17 mouse cellular contexts compared by ENCODE assay signal in the genomic region with DNA sequence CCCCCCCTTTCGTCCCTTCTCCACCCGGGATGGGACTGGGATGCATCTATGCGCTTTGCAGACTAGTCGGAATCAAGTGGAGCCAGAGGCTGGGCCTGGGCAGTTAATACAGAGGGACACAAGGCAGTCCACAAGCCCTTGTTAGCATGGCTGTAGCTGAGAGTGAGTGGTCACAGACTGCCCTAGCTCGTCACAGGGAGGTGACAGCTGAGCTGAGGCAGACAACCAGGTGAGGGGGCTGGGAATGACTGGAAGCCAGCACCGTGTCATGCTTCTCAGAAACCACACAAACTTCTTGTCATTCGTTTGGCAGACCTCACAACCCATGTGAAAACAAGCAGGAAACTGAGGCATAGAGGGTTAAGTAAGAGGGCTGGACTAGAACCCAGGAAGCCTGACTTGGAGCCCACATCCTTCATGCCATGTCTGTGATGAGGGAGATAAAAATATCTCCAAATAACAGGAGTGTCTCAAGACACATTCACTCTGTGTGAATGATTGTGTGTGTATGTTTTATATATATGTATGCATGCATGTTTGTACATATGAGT. TPM values are rescaled to one million over a fixed set of nuclear protein-coding genes. Genes with fewer than 3 reads are reported as not detected.
"Had no signal": no experiment of that assay in that cellular context is flagged by ENCODE, and none has a peak within 500 bp of the region (broad histone marks: within the 10 kb centered on the region; RNA-seq: fewer than 3 reads in every experiment).

No protein-coding gene starts in this region.

- H3K9me3 ChIP-seq: limb, embryonic 12.5 days; liver, embryonic 15.5 days; midbrain, embryonic 12.5 days; neural tube, embryonic 13.5 days; stomach, embryonic 15.5 days had no signal

- DNase-seq: kidney, postnatal 10 days; kidney, postnatal 4 days; liver; lung, embryonic 14.5 days; lung, postnatal 10 days; lung, postnatal 4 days; right cerebral cortex, postnatal 14 days; thymus, adult 2 months; thymus, postnatal 25 days had no signal

- H3K27me3 ChIP-seq: liver, embryonic 15.5 days; neural tube, embryonic 13.5 days had no signal

- H3K27ac ChIP-seq: layer of hippocampus, adult 2 months; limb, embryonic 12.5 days; liver, embryonic 15.5 days; midbrain, embryonic 12.5 days; neural tube, embryonic 13.5 days; stomach, embryonic 15.5 days had no signal

- H3K36me3 ChIP-seq: limb, embryonic 12.5 days; liver, embryonic 15.5 days; midbrain, embryonic 12.5 days; neural tube, embryonic 13.5 days; stomach, embryonic 15.5 days had no signal

- H3K4me3 ChIP-seq: layer of hippocampus, adult 2 months; limb, embryonic 12.5 days; liver, embryonic 15.5 days; midbrain, embryonic 12.5 days; neural tube, embryonic 13.5 days; stomach, embryonic 15.5 days had no signal

- H3K4me1 ChIP-seq: liver, embryonic 15.5 days had no signal

- ATAC-seq: midbrain, embryonic 16.5 days had no signal

- H3K4me2 ChIP-seq: limb, embryonic 12.5 days; liver, embryonic 15.5 days; lung, embryonic 14.5 days; midbrain, embryonic 12.5 days; neural tube, embryonic 13.5 days; stomach, embryonic 15.5 days had no signal

- H3K9ac ChIP-seq: limb, embryonic 12.5 days; liver, embryonic 15.5 days; lung, embryonic 14.5 days; midbrain, embryonic 12.5 days; neural tube, embryonic 13.5 days; stomach, embryonic 15.5 days had no signal

RNA-seq across cellular contexts. Expression of a gene that starts 10.8 kb away (rescaled TPM):
- total RNA-seq: megakaryocyte-erythroid progenitor cell, adult 5-6 weeks had no signal
